Mouse (Mus musculus) brain, adult 2 months (tissue): ENCODE measurements at regions not wholly inside any gene's neighbourhood (a gene's known extent, or its start where the extent isn't known, plus 50 kb on each side); places are given as distances from the start of the nearest gene placed in this dataset.

Experiments
- DNase-seq: peaks from one replicate; pipeline ENCODE4 v3.0.0; 2011; ENCODE audit warnings: low read depth, low spot score

DNA sequence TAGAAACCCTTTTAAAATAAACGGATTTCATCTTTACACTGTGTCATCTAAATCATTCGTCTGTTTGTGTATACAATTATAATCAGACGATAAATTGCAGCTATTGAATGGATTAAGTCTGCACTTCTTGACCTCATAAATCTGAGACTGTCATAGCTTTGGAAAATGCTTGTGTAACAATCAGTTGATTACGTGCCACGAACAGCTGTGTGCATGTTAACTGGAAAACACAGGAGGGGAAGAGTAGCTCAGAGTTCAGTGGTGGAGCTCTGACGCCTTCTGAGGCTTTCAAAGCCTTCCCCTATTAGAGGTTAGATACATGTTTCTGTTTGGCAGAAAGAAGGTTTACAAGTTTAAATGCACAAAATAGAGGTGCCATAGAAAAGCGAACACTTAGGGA lies 109.7 kb upstream of the Gm765 start:
- DNase-seq = no peak

DNA sequence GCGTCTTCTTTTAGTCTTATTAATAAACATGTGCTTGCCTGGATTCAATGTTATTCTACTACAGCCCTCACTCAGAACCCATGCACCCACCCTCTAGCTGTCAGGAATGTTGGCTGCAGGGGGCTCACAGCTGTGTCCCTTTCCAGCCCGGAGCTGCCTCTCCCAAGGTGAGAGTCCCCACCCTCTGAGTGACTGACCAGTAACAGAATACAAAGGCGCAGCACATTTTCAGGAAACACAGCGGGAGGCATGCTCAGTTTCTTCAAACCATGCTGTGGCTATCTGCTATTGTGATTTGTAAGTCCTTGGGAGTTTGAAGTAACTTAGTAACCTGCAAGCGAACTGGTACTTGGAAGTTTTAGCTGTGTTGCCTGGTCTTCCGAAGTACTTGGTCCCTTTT lies 93.1 kb upstream of the Gm765 start:
- no peak for DNase-seq

DNA sequence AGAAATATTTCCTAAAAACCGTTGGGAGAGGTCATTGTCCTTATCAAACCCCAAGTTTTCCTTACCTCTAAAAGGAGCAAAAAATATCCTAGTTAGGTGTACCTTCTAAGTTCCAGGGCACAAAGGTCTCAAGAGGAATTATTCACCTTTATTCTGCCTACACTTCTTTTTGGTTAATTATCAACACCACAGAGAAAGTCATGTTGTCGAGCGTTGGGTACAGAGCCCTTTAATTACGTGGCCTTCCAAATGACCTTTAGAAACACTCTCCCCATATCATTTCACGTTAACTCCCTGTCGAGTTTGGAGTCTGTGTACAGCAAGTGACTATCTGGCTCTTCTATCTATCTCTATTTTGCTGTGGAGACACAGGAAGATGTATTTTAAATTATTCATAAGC lies 90.7 kb upstream of the Gm765 start:
- no peak for DNase-seq

DNA sequence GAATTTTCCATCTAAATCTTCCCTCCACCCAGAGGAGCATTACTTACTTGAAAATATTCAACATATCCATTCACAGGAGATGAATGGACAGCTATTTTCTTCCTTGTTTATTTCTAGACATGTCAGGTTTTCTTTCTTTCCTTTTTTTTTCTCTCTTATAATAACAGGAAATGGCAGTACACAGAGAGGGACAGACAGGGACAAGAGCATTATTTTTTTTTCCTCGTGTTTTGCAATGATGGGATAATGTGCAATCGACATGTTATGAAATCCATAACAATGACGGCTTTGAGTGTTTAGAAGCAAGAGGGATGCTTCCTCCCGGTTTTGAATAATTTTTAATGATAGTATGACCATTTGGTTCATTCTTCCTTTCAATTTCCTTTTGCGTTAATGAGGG lies 86.6 kb upstream of the Gm765 start:
- DNase-seq = no peak

DNA sequence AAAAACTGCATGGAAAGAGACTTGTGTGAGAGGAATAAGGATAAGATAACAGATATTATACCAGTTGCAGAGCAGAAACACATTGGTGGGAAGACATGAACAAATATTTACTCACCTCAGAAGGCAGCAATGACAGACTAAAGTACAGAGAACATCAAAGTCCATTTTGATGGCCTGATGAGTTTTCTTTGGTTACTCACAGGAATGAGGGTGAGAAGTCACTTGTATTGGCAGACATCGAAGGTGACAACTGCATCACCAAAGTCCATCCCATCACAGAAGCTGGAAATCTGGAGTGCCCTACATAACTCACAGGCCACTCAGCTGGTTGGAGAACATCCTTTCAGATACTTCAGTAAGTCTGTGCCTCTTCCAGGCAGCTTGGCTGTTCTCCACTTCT lies 60.1 kb upstream of the Gm765 start:
- DNase-seq = no peak

DNA sequence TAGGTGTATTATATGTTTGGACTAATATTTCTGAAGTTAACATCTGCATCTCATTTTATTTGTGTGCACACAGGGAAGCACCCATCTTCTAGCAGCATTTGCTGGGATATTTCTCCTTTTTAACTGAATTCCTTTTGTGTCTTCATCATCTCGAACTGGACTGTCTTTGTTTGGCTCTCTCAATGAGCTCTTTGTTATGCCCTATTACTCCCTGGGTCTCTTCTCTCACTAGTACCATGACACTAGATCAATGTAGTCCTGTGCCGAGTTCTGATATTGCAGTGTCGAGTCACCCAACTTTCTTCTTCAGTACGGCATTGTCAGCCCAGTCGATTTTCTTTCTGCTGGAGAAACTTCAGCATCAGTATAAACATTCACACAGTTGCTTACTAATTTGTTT lies 52.0 kb upstream of the Gm765 start:
- DNase-seq = peak; percentile 81
